8 mouse cellular contexts compared by ENCODE assay signal in the genomic region with DNA sequence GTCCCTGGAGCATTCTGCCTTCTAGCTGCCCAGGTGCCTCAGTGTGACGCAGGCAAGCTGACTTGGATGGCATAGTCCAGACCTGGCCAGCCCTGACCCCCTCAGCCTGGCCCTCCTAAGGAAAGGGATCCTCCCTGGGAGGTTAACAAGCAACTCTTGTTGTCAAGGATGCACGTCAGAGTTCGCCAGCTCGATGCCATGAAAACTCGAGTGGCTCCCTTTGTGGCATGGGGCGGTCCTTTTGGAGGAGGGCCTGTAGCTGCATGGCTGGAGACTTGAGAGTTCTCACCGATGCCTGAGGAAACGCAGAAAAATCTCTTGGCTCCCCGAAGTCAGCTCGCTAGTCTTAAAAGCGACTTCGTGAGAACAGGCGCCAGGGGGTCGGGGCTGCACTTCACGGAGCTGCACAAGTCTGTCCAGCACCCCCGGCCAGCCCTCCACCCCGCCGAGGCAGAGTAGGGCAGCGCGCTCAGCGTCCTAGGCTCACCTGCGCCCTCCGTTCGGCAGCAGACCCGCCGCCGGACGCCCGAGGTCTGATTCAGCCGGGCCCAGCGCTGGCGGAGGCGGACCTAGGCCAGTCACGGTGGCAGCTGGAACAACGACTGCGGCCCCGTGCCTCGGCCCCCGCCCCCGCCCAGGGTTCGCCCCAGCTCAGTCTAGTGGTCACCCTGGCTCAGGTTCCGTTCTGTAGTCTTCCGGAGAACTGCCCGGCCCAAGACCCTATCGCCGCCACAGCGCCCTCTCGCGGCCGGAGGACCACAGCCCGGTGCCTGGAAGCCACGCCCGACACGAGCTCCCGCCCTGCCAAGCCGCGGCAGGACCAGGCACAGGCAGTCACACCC. TPM values are rescaled to one million over a fixed set of nuclear protein-coding genes. Genes with fewer than 3 reads are reported as not detected.
A peak's percentile ranks its signal among the peaks of the same experiment; 100 is the strongest.
DNase-seq lines count a peak whose midpoint lies in the region; ATAC-seq and TF ChIP-seq lines count a peak whose summit lies in the region.

Gene Inpp5e, minus strand, starts transcription at position 689 of the 842 bp plus-strand sequence.

- no peaks in the 10 kb centered on the region for H3K9me3 ChIP-seq in E14TG2a.4 (ENCODE audit: low read length)
- no peaks in the 10 kb centered on the region for H3K9me3 ChIP-seq in forebrain, embryonic 13.5 days (replicated peaks)
- no peaks in the 10 kb centered on the region for H3K9me3 ChIP-seq in liver, postnatal 0 days (ENCODE audit: low read length)
- H3K9me3 ChIP-seq in neural tube, embryonic 14.5 days (ENCODE audit: control insufficient read depth, low read length): no peaks in the 10 kb centered on the region

- no peak for TF ChIP-seq CTCF in E14TG2a.4 (conservative IDR thresholded peaks at IDR 0.05; ENCODE audit: low read length)
- peak; percentile 100 for TF ChIP-seq CTCF in liver, postnatal 0 days (IDR thresholded peaks at IDR 0.05; ENCODE audit: low read depth)

- WGBS in forebrain, embryonic 13.5 days: under 1% methylated on average over 57 of the region's 57 CpGs
- WGBS in large intestine, adult 2 months: under 1% methylated on average over 57 of the region's 57 CpGs
- 1% methylated on average over 55 of the region's 57 CpGs for WGBS in liver, postnatal 0 days (ENCODE audit: insufficient replicate concordance)
- under 1% methylated on average over 55 of the region's 57 CpGs for WGBS in neural tube, embryonic 14.5 days

- H3K4me3 ChIP-seq in E14TG2a.4 (replicated peaks; ENCODE audit: low read length): peak within 1 kb of the TSS; percentile 93
- peak within 1 kb of the TSS; percentile 93 for H3K4me3 ChIP-seq in forebrain, embryonic 13.5 days
- H3K4me3 ChIP-seq in liver, postnatal 0 days (ENCODE audit: low read depth, low read length): peak within 1 kb of the TSS; percentile 85
- H3K4me3 ChIP-seq in neural tube, embryonic 14.5 days (ENCODE audit: low read depth, low read length): peak within 1 kb of the TSS; percentile 93

- intact Hi-C loops in heart, postnatal 10 days (cut with DNase I): loop anchor here (2.0 to 5.0 kb wide), 2 partner anchors 56 to 81 kb away; partner anchors contain the start of gene Dnlz

- H3K27ac ChIP-seq in forebrain, embryonic 13.5 days: peak within 1 kb of the TSS; percentile 48
- peak within 1 kb of the TSS; percentile 89 for H3K27ac ChIP-seq in liver, postnatal 0 days (ENCODE audit: low read depth)
- H3K27ac ChIP-seq in neural tube, embryonic 14.5 days (ENCODE audit: low read depth, low read length): peak within 1 kb of the TSS; percentile 57

- peak; percentile 39; the same call in 1 of the 2 replicates for TF ChIP-seq EP300 in liver, postnatal 0 days (IDR thresholded peaks at IDR 0.05; ENCODE audit: low read depth)

- peak within 1 kb of the TSS; percentile 91 for H3K4me2 ChIP-seq in forebrain, embryonic 13.5 days
- peak within 1 kb of the TSS; percentile 93 for H3K4me2 ChIP-seq in liver, postnatal 0 days (ENCODE audit: low read depth, low read length)
- H3K4me2 ChIP-seq in neural tube, embryonic 14.5 days (ENCODE audit: low read depth, low read length): peak within 1 kb of the TSS; percentile 98

- DNase-seq in c-Kit-positive CD71-positive TER-119-positive erythroid progenitor cells, embryonic 14.5 days (ENCODE audit: low spot score): peak; percentile 94
- DNase-seq in heart, postnatal 10 days: peak; percentile 99
- DNase-seq in large intestine, adult 2 months (ENCODE audit: low read depth, low spot score): peak; percentile 84
- peak; percentile 99 for DNase-seq in liver, postnatal 0 days
- DNase-seq in testis, postnatal 10 days (ENCODE audit: low spot score): peak; percentile 99

- H3K27me3 ChIP-seq in E14TG2a.4 (ENCODE audit: insufficient read depth, low read length): no peaks in the 10 kb centered on the region
- no peaks in the 10 kb centered on the region for H3K27me3 ChIP-seq in forebrain, embryonic 13.5 days
- H3K27me3 ChIP-seq in liver, postnatal 0 days (ENCODE audit: insufficient read depth, low read length): no peaks in the 10 kb centered on the region
- peaks cover 4% of the 10 kb centered on the region; the same call in 1 of the 2 replicates for H3K27me3 ChIP-seq in neural tube, embryonic 14.5 days (ENCODE audit: control insufficient read depth, insufficient read depth, low read length)

- peak; percentile 95 for ATAC-seq in forebrain, embryonic 13.5 days
- ATAC-seq in liver, postnatal 0 days: peak; percentile 93
- peak; percentile 96 for ATAC-seq in neural tube, embryonic 14.5 days (ENCODE audit: low read depth)

- H3K4me1 ChIP-seq in E14TG2a.4 (replicated peaks; ENCODE audit: low read depth, low read length): peaks cover 25% of the 10 kb centered on the region
- H3K4me1 ChIP-seq in forebrain, embryonic 13.5 days: peaks cover 41% of the 10 kb centered on the region
- peaks cover 35% of the 10 kb centered on the region for H3K4me1 ChIP-seq in liver, postnatal 0 days (ENCODE audit: insufficient read depth)
- peaks cover 33% of the 10 kb centered on the region for H3K4me1 ChIP-seq in neural tube, embryonic 14.5 days (ENCODE audit: control insufficient read depth, insufficient read depth, low read length)

- H3K36me3 ChIP-seq in E14TG2a.4 (ENCODE audit: insufficient read depth, low read length): peaks cover 67% of the 10 kb centered on the region
- H3K36me3 ChIP-seq in forebrain, embryonic 13.5 days (ENCODE audit: poor library complexity, severe bottlenecking): peaks cover 48% of the 10 kb centered on the region
- peaks cover 23% of the 10 kb centered on the region for H3K36me3 ChIP-seq in liver, postnatal 0 days (replicated peaks; ENCODE audit: insufficient read depth, low read length)
- H3K36me3 ChIP-seq in neural tube, embryonic 14.5 days (ENCODE audit: control insufficient read depth, insufficient read depth, low read length): peaks cover 23% of the 10 kb centered on the region

- peak within 1 kb of the TSS; percentile 94 for H3K9ac ChIP-seq in forebrain, embryonic 13.5 days
- H3K9ac ChIP-seq in liver, postnatal 0 days (replicated peaks): peak within 1 kb of the TSS; percentile 91
- H3K9ac ChIP-seq in neural tube, embryonic 14.5 days (replicated peaks; ENCODE audit: low read depth, low read length): peak within 1 kb of the TSS; percentile 93

RNA-seq across cellular contexts. Expression of gene Inpp5e, which starts in this region (rescaled TPM):
- 18.9 and 19.8 TPM in 2 replicates for polyA plus RNA-seq in forebrain, embryonic 13.5 days (2015; fragmentation: Nextera tagmentation; extraction: Ambion mirVana)
- 10 to 100 TPM; 15.3 to 17.1 TPM for total RNA-seq in heart, postnatal 10 days (2021)
- 12.7 and 22.3 TPM in 2 replicates for polyA plus RNA-seq in large intestine, adult 2 months (2012; rRNA removed)
- 3.3 and 3.4 TPM in 2 replicates for polyA plus RNA-seq in liver, postnatal 0 days (2015; fragmentation: Nextera tagmentation; extraction: Ambion mirVana)
- polyA plus RNA-seq in neural tube, embryonic 14.5 days (2014; fragmentation: Nextera tagmentation; extraction: Ambion mirVana): 21.3 and 24.4 TPM in 2 replicates

Comparison
In these comparisons a context has a peak if more than half of its experiments do, and no peak if none do; other contexts are left out.
1. Peak in every context shown above with its lines: DNase-seq, ATAC-seq, H3K4me3 ChIP-seq and H3K27ac ChIP-seq.